14 mouse cellular contexts compared by ENCODE assay signal in the genomic region with DNA sequence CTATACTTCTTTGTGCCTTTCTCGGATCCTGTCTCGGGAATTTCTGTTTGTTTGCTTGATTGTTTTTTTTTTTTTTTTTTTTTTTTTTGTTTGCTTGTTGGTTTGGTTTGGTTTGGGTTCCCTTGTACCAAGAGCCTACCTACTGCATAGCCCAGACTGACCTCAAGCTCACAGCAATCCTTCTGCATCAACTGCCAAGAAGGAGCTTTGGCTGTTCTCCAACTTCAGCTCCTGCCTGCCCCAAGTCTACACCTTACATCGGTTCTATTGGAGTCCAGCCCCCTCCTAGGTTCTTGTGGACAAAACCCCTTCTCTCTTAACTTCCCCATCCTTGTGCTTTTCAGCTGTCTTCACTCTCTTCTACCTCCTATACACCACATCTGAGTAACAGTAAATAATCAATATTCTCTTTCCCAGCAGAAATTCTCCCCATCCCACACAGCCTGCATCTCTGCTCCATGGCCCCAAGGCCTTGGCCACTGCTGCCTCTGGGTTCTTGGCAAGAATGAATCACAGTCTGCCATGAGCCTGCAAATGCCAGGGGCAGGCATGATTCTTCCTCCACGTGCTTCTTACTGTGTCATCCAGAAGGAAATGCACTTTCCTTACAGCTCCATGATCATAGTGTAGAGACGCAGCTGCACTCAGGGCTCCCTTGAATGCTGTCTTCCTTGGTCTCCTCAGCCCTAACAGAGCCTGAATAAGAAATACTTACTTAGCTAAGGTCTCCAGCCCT. TPM values are rescaled to one million over a fixed set of nuclear protein-coding genes. Genes with fewer than 3 reads are reported as not detected.
DNase-seq lines count a peak whose midpoint lies in the region; ATAC-seq and TF ChIP-seq lines count a peak whose summit lies in the region.
"Had no signal": no experiment of that assay in that cellular context is flagged by ENCODE, and none has a peak within 500 bp of the region (broad histone marks: within the 10 kb centered on the region; RNA-seq: fewer than 3 reads in every experiment).

No protein-coding gene starts in this region.

- no peak overlapping the region for H3K9ac ChIP-seq in intestine, postnatal 0 days (ENCODE audit: low read depth, low read length)
- H3K9ac ChIP-seq in kidney, embryonic 14.5 days (ENCODE audit: low read depth, low read length) = no peak overlapping the region

- H3K9me3 ChIP-seq in limb, embryonic 10.5 days (replicated peaks) = no peaks in the 10 kb centered on the region
- no peaks in the 10 kb centered on the region for H3K9me3 ChIP-seq in intestine, postnatal 0 days (ENCODE audit: control insufficient read depth)
- H3K9me3 ChIP-seq in kidney, embryonic 14.5 days (ENCODE audit: control insufficient read depth, low read length) = no peaks in the 10 kb centered on the region
- H3K9me3 ChIP-seq: G1E had no signal

- no peak for TF ChIP-seq CTCF in layer of hippocampus, adult 2 months (conservative IDR thresholded peaks at IDR 0.05)
- no peak for TF ChIP-seq CTCF in intestine, postnatal 0 days (IDR thresholded peaks at IDR 0.05; ENCODE audit: low read depth)

- no peak for ATAC-seq in intestine, postnatal 0 days
- no peak for ATAC-seq in kidney, embryonic 14.5 days (ENCODE audit: low FRiP score, low TSS enrichment)

- 0 out of 2 replicates have a peak overlapping the region, but pooled peaks have one; percentile 23 for H3K27ac ChIP-seq in layer of hippocampus, adult 2 months
- peak overlapping the region; percentile 19; the same call in 1 of the 2 replicates for H3K27ac ChIP-seq in limb, embryonic 10.5 days
- no peak overlapping the region for H3K27ac ChIP-seq in intestine, postnatal 0 days (ENCODE audit: low read depth, low read length)
- no peak overlapping the region for H3K27ac ChIP-seq in kidney, embryonic 14.5 days (ENCODE audit: low read depth, low read length)
- H3K27ac ChIP-seq: stomach, postnatal 0 days had no signal

- H3K4me1 ChIP-seq in limb, embryonic 10.5 days = peaks cover 17% of the 10 kb centered on the region
- H3K4me1 ChIP-seq in intestine, postnatal 0 days (replicated peaks; ENCODE audit: control insufficient read depth, insufficient read depth, low read length) = no peaks in the 10 kb centered on the region
- H3K4me1 ChIP-seq in kidney, embryonic 14.5 days (ENCODE audit: control insufficient read depth, insufficient read depth, low read length) = peaks cover 11% of the 10 kb centered on the region

- WGBS in limb, embryonic 10.5 days = 80% methylated on average over 5 of the region's 5 CpGs
- 79% methylated on average over 5 of the region's 5 CpGs for WGBS in intestine, postnatal 0 days
- WGBS in kidney, embryonic 14.5 days = 70% methylated on average over 5 of the region's 5 CpGs

- no peak for DNase-seq in layer of hippocampus, adult 2 months (ENCODE audit: low spot score in 2 of 2)
- DNase-seq in layer of hippocampus, adult 11-12 months (ENCODE audit: low spot score) = no peak
- peak; percentile 52 for DNase-seq in adrenal gland, postnatal 14 days
- DNase-seq in cerebellum, adult 9-10 months = peak; percentile 55
- DNase-seq in limb, embryonic 10.5 days (ENCODE audit: low spot score) = no peak
- no peak for DNase-seq in layer of hippocampus, postnatal 36 days
- DNase-seq: kidney, postnatal 25 days; thymus, postnatal 25 days had no signal

- H3K36me3 ChIP-seq in limb, embryonic 10.5 days = no peaks in the 10 kb centered on the region
- H3K36me3 ChIP-seq in intestine, postnatal 0 days (ENCODE audit: control insufficient read depth, insufficient read depth) = no peaks in the 10 kb centered on the region
- no peaks in the 10 kb centered on the region for H3K36me3 ChIP-seq in kidney, embryonic 14.5 days (ENCODE audit: control insufficient read depth, insufficient read depth, low read length)
- H3K36me3 ChIP-seq: G1E had no signal

- H3K27me3 ChIP-seq in limb, embryonic 10.5 days (ENCODE audit: low read depth, poor library complexity, severe bottlenecking) = no peaks in the 10 kb centered on the region
- H3K27me3 ChIP-seq in intestine, postnatal 0 days (replicated peaks; ENCODE audit: control insufficient read depth, insufficient read depth, low read length) = no peaks in the 10 kb centered on the region
- H3K27me3 ChIP-seq in kidney, embryonic 14.5 days (ENCODE audit: control insufficient read depth, insufficient read depth, low read length) = no peaks in the 10 kb centered on the region

- H3K4me2 ChIP-seq in intestine, postnatal 0 days (replicated peaks; ENCODE audit: low read depth) = no peak overlapping the region
- H3K4me2 ChIP-seq in kidney, embryonic 14.5 days (replicated peaks; ENCODE audit: low read depth, low read length) = no peak overlapping the region

- no peak overlapping the region for H3K4me3 ChIP-seq in layer of hippocampus, adult 2 months
- H3K4me3 ChIP-seq in limb, embryonic 10.5 days = no peak overlapping the region
- no peak overlapping the region for H3K4me3 ChIP-seq in intestine, postnatal 0 days (ENCODE audit: low read depth, low read length)
- no peak overlapping the region for H3K4me3 ChIP-seq in kidney, embryonic 14.5 days (ENCODE audit: low read length)

RNA-seq across cellular contexts. Expression of a gene that starts 18.5 kb away (rescaled TPM):
- 100 to 1,000 TPM; 139 to 144 TPM for total RNA-seq in layer of hippocampus, adult 2 months (2021)
- total RNA-seq in adrenal gland, postnatal 14 days (2021) = 8.1 and 9.9 TPM in 2 replicates
- polyA plus RNA-seq in limb, embryonic 10.5 days (2016; fragmentation: Nextera tagmentation; extraction: Ambion mirVana) = 14.2 and 23.2 TPM in 2 replicates
- polyA plus RNA-seq in intestine, postnatal 0 days (2015; fragmentation: Nextera tagmentation; extraction: Ambion mirVana) = 0.99 and 1.7 TPM in 2 replicates
- polyA plus RNA-seq in kidney, embryonic 14.5 days (2014; fragmentation: Nextera tagmentation; extraction: Ambion mirVana) = 8.9 and 9.4 TPM in 2 replicates
- total RNA-seq in layer of hippocampus, postnatal 36 days (2021) = 100 to 1,000 TPM; 137 to 149 TPM
- total RNA-seq: hematopoietic stem cell, adult 5-6 weeks; neutrophil, adult 5-6 weeks had no signal
- polyA plus RNA-seq: G1E had no signal

Comparison
In these comparisons a context has a peak if more than half of its experiments do, and no peak if none do; other contexts are left out.
1. DNase-seq: peak in adrenal gland, postnatal 14 days (single experiment) and cerebellum, adult 9-10 months (single experiment); none in layer of hippocampus, adult 2 months (0 of 2), layer of hippocampus, adult 11-12 months (single experiment), limb, embryonic 10.5 days (single experiment) and layer of hippocampus, postnatal 36 days (0 of 2).
2. H3K27ac ChIP-seq: peak in layer of hippocampus, adult 2 months (single experiment) and limb, embryonic 10.5 days (single experiment); none in intestine, postnatal 0 days (single experiment) and kidney, embryonic 14.5 days (single experiment).
3. RNA of a gene that starts 18.5 kb away (total RNA-seq): 137 to 149 TPM in layer of hippocampus, postnatal 36 days and 139 to 144 TPM in layer of hippocampus, adult 2 months; 8.1 to 9.9 TPM in adrenal gland, postnatal 14 days; every median in the first group is over 10 times any median in the second.